Mouse (Mus musculus): ENCODE measurements around the gene Btbd8.

Gene Btbd8

DNA sequence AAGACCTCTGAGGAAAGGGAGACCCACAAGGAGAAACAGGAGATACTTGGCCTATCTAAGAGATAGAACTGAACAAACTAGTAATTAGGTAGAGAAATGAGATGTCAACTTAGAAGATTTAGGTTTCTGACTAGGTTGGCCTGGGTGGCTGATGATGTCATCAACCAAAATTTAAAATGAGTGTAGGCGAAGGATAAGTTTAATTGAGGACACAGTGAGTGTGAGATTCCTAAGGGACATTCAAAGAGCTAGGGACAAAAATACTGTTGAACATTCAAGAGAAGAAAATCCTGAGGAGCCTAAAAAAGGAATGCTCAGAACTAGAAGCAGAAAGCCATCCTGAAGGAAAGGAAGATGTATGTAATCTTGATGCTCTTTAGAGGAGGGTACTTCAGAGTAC is 78.3 kb downstream of the Btbd8 start:
- no peak for DNase-seq (ENCODE audit: low spot score)

DNA sequence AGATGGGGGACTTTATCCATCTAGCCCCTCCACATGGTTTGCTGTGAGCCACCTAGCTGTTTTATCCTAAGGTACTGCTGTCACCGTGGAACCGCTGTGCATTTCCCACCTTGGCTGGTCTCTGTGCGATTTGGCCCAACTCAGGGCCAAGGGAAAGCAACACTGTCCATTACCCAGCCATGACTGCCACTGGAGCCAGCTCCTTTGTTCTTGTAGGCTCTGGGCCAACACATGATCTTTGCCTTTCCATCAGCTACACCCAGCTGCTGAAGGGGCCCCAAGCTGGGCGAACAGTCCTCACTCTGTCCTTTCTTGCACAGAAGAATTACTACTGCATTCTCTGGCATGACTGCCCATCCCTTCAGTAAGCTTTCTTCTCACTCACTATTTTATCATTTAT is 80.8 kb downstream of the Btbd8 start:
- DNase-seq (ENCODE audit: low spot score) = no peak

DNA sequence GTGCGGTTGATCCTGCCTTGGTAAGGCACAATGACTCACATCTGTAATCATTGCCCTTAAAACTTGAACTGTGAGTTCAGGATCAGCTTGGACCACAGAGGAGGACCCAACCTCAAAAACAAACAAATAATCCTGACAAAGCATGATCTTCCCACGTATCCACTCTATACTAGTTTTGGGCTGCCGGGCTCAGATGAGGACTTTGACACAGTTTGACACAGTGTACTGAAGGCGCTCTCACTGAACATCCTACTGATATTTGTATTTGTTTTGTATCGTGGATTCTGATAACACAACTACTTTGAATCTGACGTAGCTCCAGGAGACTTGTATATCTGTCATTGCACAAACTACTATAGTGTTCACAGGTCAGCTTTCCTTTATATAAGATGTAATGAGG is 83.6 kb downstream of the Btbd8 start:
- no peak for DNase-seq (ENCODE audit: low spot score)

DNA sequence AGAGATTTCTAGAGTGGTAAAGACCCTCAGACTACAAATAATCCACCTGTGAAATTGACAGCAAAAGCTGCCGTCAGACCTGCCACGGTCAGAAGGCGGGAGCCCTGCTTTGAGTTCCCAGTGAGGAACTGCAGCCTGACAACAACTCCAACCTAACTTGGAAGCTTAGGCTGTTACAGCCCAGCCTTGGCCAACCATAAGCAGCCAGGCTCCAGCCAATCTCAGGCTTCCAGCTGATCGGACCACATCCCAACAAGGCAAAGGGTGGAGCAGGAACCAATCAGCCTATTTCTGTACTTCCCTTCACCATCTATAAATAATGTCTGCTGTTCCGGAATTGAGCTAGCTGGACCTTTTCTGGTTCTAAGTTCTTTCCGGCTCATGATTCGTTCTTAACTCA is 84.1 kb downstream of the Btbd8 start:
- no peak for DNase-seq (ENCODE audit: low spot score)

DNA sequence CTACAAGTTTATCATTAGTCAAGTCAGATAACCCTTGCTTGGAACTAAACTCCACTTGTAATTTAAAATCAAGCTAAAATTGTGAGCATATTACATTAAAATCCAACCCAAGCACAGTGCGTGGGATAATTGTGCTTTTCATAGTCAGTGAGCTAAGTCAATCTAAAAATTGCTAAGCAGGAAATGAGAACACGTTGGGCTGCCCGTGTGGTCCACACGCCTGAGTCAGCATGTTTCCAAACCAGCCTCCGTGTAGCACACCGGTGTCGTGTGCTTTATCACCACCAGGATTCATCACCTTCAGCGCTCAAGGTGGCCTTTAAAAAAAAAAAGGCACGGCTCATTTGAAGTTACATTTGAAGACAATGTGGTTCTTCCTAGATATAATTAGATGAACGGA is 86.5 kb downstream of the Btbd8 start:
- no peak for DNase-seq (ENCODE audit: low spot score)

DNA sequence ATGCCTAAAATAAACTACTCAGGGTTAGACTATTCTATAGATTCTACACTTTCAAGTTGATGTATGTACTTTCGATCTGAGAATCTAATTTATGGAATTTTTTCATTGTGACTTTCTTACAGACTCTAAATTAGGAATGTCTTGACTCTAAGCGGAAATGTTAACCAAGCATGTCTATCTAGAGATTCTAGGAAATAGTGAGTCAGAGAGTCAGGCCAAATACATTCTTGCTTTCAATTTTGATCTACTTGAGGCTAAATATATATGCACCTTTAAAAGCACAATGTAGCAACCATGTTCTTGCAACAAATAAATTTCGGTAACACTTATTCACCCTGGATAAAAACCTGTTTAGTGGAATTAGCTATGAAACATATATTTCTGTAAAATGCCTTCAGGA is 91.1 kb downstream of the Btbd8 start:
- no peak for DNase-seq (ENCODE audit: low spot score)

DNA sequence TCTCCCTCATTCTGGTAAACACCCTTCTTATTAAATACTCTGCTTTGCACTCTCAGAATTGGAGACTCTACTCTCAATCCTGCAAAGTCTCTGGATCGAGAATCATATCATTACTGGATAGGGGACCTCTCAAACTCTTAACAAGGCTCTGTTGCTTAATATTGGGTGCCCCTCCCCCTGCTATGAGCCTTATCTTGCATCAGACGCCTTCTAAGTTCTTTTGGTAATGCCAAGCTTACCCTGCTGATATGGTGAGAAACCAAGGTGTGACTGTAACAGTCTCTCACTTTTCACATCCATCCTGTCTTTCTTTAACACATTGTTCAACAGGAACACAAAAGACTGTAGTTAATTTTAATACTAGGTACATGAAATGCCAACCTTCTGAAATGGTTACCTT is 95.8 kb downstream of the Btbd8 start:
- no peak for DNase-seq (ENCODE audit: low spot score)

DNA sequence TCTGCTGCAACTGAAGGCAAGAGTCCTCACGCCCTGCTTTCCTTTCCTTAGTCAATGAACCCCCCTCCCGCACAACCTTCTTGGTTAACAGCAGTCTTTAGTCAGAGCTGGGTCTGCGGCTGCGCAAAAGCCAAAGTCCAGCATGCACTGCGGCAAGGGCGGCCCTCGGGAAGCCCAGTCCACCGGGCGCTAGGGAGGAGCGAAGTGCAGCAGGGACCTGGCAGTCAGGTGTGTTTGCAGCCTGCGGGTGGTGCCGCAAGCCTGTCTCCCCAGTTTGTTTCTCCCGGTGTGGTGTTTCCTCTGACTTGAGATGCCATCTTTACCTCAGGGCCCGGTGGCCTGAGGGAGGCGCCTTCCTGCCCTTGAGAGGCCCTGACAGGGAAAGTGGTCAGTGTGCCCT is 96.8 kb downstream of the Btbd8 start, which contains the start of gene 1700028K03Rik:
Gene 1700028K03Rik (plus strand): TSS at position 129 of the 400 bp plus-strand sequence.
- peak; percentile 84 for DNase-seq (ENCODE audit: low spot score)

DNA sequence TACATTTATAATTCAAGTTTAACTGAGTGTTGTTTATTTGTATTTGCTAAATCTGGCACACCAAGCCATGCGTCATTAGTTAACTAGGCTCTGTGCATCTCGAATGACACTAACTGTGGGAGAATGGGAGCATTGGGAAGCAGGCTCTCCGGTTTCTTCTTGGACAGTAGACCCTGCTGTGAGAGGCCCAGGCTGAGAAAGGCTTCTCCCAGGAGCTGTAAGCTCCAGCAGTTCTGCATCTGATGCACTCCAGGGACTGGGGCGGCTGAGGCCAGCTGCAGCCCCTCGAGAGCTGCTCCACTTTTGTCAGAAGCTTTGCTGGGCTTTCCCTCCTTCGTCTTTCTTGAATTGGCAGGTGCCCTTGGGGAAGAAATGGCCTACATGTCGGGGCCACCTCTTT is 103.9 kb downstream of the Btbd8 start:
- DNase-seq (ENCODE audit: low spot score) = no peak

DNA sequence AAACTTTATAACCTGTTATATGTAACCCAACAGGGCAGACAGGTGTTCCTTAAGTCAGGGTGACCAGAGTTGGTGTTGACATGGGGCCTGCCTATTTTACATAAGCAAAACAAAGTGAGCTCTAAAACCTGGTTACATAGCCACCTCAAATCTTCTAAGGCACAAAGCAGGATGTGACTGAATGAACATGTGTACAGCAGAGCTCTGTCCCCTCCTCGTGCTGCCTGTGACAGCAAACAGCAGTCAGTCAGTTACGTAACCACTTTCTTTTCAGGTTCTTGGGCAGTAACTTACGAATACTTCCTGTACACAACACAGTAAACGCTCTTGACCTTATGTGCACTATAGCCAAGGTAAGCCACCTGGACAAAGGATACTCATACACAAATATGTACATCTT is 108.1 kb downstream of the Btbd8 start:
- DNase-seq (ENCODE audit: low spot score) = no peak

DNA sequence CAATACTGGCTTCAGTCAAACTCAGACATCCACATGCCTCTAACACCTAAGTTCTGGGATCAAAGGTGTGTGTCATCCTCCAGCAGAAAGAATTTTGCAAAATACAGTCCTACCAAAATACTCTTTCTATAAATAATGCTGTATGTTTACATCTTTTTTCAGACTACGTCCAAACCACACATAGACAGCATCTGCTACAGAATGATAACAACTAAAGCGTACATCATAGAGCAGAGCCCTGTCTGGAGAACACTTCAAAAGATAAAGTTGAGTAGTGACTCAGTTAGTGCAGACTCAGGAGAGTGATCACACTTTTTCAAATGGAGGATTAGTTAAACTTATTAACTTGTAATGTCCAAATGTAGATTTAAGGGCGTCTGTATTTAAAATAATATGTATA is 110.2 kb downstream of the Btbd8 start:
- DNase-seq (ENCODE audit: low spot score) = no peak

DNA sequence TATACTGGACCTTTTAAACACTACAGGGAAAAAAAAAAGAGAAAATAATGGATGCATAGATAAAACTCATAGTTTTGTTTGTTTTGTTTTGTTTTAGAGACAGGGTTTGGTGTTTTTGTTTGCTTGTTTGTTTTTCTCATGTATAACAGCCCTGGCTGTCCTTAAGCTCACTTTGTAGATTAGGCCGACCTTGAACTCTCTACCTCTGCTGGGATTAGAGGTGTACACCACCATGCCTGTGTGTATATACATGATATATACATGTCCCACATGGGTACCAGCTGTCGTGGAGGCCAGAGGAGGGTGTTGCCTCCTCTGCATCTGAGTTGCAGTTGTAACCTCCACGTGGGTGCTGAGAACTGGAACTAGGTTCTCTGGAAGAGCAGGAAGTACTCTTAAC is 110.6 kb downstream of the Btbd8 start:
- DNase-seq (ENCODE audit: low spot score) = no peak

DNA sequence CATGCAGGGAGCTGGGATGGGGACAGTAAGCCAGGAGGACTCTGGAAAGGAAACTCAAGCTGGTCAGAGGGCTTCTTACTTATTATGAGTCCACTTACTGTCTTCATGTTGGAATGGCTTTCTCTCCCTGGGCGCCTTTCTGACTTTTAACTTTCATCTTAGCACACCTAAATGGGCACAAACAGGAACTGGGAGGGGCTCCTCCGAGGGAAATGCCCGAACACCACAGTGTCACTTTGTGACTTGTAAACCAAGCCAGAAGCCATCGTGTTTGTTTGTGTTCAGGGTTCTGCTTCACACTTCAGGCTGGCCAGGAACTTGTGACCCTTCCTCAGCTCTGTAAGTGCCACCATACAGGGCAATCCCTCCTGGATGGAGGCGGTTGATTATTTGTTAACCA is 116.5 kb downstream of the Btbd8 start:
- DNase-seq (ENCODE audit: low spot score) = no peak

DNA sequence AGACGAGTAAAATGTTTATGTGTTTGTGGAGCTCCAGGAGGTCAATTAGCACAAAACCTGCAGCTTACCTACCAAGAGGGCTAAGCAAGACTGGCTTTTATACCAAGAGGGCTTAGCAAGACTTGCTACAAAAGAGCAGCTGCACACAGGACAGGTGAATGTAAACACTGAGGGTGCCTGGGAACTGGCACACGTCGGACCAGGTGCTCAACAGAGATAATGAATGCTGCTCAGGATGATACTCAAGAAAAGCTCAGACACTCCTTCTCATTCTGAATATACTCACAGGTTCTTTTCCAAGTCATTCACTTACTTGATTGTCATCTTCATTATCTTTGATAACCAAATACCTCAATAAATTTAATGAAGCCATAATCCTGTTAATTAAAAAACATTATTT is 119.2 kb downstream of the Btbd8 start:
- no peak for DNase-seq (ENCODE audit: low spot score)

Measured in testis, postnatal 14 days (tissue).